Mouse (Mus musculus): ENCODE results near the gene Olfr1360. TPM values are rescaled to one million over a fixed set of nuclear protein-coding genes. Genes with fewer than 3 reads are reported as not detected.
"Not testable (repeated sequence)": the region's sequence is repeated elsewhere in the genome, so short reads cannot be mapped to it uniquely, and the experiment has no call there.

The Olfr1360 gene
- not detected in 2 replicates for polyA plus RNA-seq (2011; ENCODE audit: insufficient read length, low read depth, missing spikeins)

GRCm38 (mm10) chr13:21677305-21677704, at the start of gene Olfr1360:
Gene Olfr1360 (minus strand): TSS chr13:21677405.
- TF ChIP-seq POLR2A (IDR thresholded peaks at IDR 0.05; ENCODE audit: low read depth, low read length), result no peak
- TF ChIP-seq CTCF (IDR thresholded peaks at IDR 0.05; ENCODE audit: borderline replicate concordance, insufficient read depth, low read length), result no peak
- Histone ChIP-seq H3K4me3 (ENCODE audit: insufficient read depth, low read length) (no peak within 1 kb of the TSS), H3K27ac (ENCODE audit: insufficient read depth, low read length) (no peak within 1 kb of the TSS), H3K4me1 (ENCODE audit: control insufficient read depth, insufficient read depth, low read length) (no peaks in the 10 kb centered on the region)

- peaks cover 7% of the 10 kb centered on the region; the same call in 1 of the 2 replicates for H3K4me1 ChIP-seq (ENCODE audit: control insufficient read depth, insufficient read depth, low read length)
- H3K27ac ChIP-seq (ENCODE audit: insufficient read depth, low read length), result no peak overlapping the region
- TF ChIP-seq CTCF (IDR thresholded peaks at IDR 0.05; ENCODE audit: borderline replicate concordance, insufficient read depth, low read length) (no peak), POLR2A (IDR thresholded peaks at IDR 0.05; ENCODE audit: low read depth, low read length) (no peak)
- no peak overlapping the region for H3K4me3 ChIP-seq (ENCODE audit: insufficient read depth, low read length)
Measured at GRCm38 (mm10) chr13:21722993-21723836, 46.0 kb upstream of the Olfr1360 start.

GRCm38 (mm10) chr13:21722373-21722925, 45.2 kb upstream of the Olfr1360 start:
- peak overlapping the region; percentile 56 for H3K27ac ChIP-seq (ENCODE audit: insufficient read depth, low read length)
- no peak for TF ChIP-seq CTCF (IDR thresholded peaks at IDR 0.05; ENCODE audit: borderline replicate concordance, insufficient read depth, low read length)
- TF ChIP-seq POLR2A (IDR thresholded peaks at IDR 0.05; ENCODE audit: low read depth, low read length), result peak; percentile 54; the same call in 1 of the 2 replicates
- H3K4me1 ChIP-seq (ENCODE audit: control insufficient read depth, insufficient read depth, low read length), result peaks cover 7% of the 10 kb centered on the region; the same call in 1 of the 2 replicates
- no peak overlapping the region for H3K4me3 ChIP-seq (ENCODE audit: insufficient read depth, low read length)

GRCm38 (mm10) chr13:21721757-21722372, 44.7 kb upstream of the Olfr1360 start, which contains the start of gene Hist1h2bm:
Gene Hist1h2bm (plus strand): TSS chr13:21722044.
- TF ChIP-seq POLR2A (IDR thresholded peaks at IDR 0.05; ENCODE audit: low read depth, low read length), result peak; percentile 94
- H3K4me1 ChIP-seq (ENCODE audit: control insufficient read depth, insufficient read depth, low read length), result not testable (repeated sequence)
- H3K4me3 ChIP-seq (ENCODE audit: insufficient read depth, low read length), result peak within 1 kb of the TSS; percentile 33
- peak within 1 kb of the TSS; percentile 56 for H3K27ac ChIP-seq (ENCODE audit: insufficient read depth, low read length)

GRCm38 (mm10) chr13:21721107-21721756, 44.0 kb upstream of the Olfr1360 start:
- peak overlapping the region; percentile 33 for H3K4me3 ChIP-seq (ENCODE audit: insufficient read depth, low read length)
- peak overlapping the region; percentile 53 for H3K27ac ChIP-seq (ENCODE audit: insufficient read depth, low read length)
- not testable (repeated sequence) for H3K4me1 ChIP-seq (ENCODE audit: control insufficient read depth, insufficient read depth, low read length)

- H3K4me1 ChIP-seq (ENCODE audit: control insufficient read depth, insufficient read depth, low read length), result peaks cover 13% of the 10 kb centered on the region; the same call in 1 of the 2 replicates
- H3K4me3 ChIP-seq (ENCODE audit: insufficient read depth, low read length), result peak overlapping the region; percentile 50
- H3K27ac ChIP-seq (ENCODE audit: insufficient read depth, low read length), result peak overlapping the region; percentile 54
- TF ChIP-seq CTCF (IDR thresholded peaks at IDR 0.05; ENCODE audit: borderline replicate concordance, insufficient read depth, low read length) (no peak), POLR2A (IDR thresholded peaks at IDR 0.05; ENCODE audit: low read depth, low read length) (peak; percentile 89)
Measured at GRCm38 (mm10) chr13:21718381-21719080, 41.3 kb upstream of the Olfr1360 start.

- Histone ChIP-seq H3K4me1 (ENCODE audit: control insufficient read depth, insufficient read depth, low read length) (peaks cover 13% of the 10 kb centered on the region; the same call in 1 of the 2 replicates), H3K4me3 (ENCODE audit: insufficient read depth, low read length) (peak within 1 kb of the TSS; percentile 55), H3K27ac (ENCODE audit: insufficient read depth, low read length) (peak within 1 kb of the TSS; percentile 80)
- TF ChIP-seq POLR2A (IDR thresholded peaks at IDR 0.05; ENCODE audit: low read depth, low read length), result peak; percentile 87
Measured at GRCm38 (mm10) chr13:21717397-21718357, 40.5 kb upstream of the Olfr1360 start, which contains the start of gene Hist1h3h. Gene Hist1h3h (plus strand): TSS chr13:21717659.
